Mouse (Mus musculus): ENCODE measurements at regions not wholly inside any gene's neighbourhood (a gene's known extent, or its start where the extent isn't known, plus 50 kb on each side); places are given as distances from the start of the nearest gene placed in this dataset.

GRCm38 (mm10) chr6:100013949-100014348 lies 273.3 kb downstream of the Rybp start:
- TF ChIP-seq CTCF (IDR thresholded peaks at IDR 0.05 in 2 of 3, conservative IDR thresholded peaks at IDR 0.05 in 1 of 3; ENCODE audit: control insufficient read depth in 1 of 3, insufficient read depth in 1 of 3, low read depth in 2 of 3, low read length in 3 of 3, poor library complexity in 1 of 3, severe bottlenecking in 1 of 3) (no peak), RAD21 (IDR thresholded peaks at IDR 0.05; ENCODE audit: low read depth, low read length) (no peak), MAFK (IDR thresholded peaks at IDR 0.05; ENCODE audit: borderline replicate concordance, low read depth, low read length) (no peak), TCF12 (IDR thresholded peaks at IDR 0.05; ENCODE audit: low read depth, low read length) (no peak), ZNF384 (IDR thresholded peaks at IDR 0.05; ENCODE audit: low read depth, low read length) (no peak), CHD1 (IDR thresholded peaks at IDR 0.05; ENCODE audit: low read depth, low read length) (no peak), RCOR1 (IDR thresholded peaks at IDR 0.05; ENCODE audit: low read depth, low read length) (no peak)

Data from MEL (cell line).